Mouse (Mus musculus) cerebellum, postnatal 10 days (tissue): ENCODE measurements around the gene Gm36079.
"Not testable (repeated sequence)": the region's sequence is repeated elsewhere in the genome, so short reads cannot be mapped to it uniquely, and the experiment has no call there.

Experiments
- DNase-seq, 2 experiments: peaks; one replicate each; pipeline ENCODE4 v3.0.0; 2021; ENCODE audit warnings: mixed read lengths in 2 of 2

Gm36079 gene

GRCm38 (mm10) chr13:120026911-120027310 is at the start of gene Gm36079:
Gene Gm36079, minus strand, starts transcription at chr13:120027011.
- not testable (repeated sequence) for DNase-seq

- not testable (repeated sequence) for DNase-seq
Measured at GRCm38 (mm10) chr13:120070878-120071277, 44.1 kb upstream of the Gm36079 start.

GRCm38 (mm10) chr13:120070012-120070598 is 43.3 kb upstream of the Gm36079 start:
- DNase-seq = not testable (repeated sequence)

DNA sequence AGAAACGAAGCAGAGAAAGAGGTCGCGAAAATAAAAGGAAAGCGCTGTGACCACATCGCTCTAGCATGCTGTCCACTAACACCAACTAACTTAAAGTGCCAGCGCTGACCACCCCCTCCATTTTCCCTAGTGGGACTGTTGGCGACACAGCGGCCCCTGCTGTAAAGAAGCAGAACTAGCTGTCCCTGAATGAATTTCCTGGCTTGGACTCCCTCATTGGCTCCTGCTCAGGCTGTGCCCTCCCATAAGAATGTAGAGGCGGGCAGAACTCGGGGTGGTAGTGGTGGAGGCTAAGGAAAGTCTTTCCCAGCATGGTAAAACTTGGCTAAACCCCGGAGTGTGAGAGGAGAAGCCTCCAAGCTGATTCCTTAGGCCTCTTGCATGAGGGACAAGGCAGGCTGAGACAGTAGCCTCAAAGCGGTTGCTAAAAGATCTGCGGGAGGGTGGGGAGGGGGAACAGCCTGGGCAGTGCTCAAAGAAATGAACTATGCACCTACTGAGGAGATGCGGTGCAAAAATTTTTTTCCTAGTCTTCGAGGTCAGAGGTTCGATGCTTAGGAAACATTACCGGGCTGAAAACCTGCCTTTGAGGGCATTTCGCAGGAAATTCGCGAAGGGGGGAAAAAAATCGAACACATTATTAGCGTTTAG is 36.8 kb upstream of the Gm36079 start:
- DNase-seq = not testable (repeated sequence)

GRCm38 (mm10) chr13:120062903-120063302 is 36.1 kb upstream of the Gm36079 start:
- DNase-seq = not testable (repeated sequence)

DNA sequence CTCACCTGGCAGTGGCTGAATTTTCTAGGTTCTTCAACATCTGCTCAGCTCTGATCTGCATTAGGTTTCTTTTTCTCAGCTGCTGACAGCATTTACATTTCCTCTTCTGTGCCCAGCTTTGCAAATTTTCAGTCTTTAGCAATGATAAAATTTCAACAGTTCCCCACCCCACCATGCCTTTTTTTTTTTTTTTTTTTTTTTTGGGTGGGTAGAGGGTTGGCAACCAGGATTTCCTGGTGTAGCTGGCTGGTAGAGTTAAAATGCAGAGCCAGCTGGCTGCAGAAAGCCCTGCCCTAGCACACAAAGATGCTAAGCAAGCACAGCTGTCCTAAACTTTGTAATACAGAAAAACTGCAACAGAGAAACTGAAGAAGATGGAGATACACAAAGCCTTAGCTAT is 25.3 kb upstream of the Gm36079 start, which contains the start of gene Gm21188:
TSS of gene Gm21188 (minus strand) at position 110 of the 400 bp plus-strand sequence.
- not testable (repeated sequence) for DNase-seq

DNA sequence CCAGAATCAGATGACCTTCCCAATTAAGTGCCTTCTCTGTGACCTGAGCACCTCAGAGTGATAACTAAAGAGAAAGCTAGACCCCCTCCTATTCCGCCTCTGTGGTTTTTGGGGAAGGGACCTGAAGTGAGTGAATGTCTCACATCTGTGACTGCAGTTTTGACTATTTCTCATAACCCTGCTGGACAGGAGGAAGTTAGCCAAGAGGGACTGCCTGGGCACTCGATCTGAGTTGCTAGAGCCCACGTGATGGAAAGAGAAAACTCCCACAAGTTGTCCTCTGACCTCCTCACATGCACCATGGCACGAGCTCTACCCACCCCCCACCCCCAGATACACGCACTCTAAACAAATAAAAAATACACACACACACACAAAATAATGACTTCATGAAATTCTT is 21.8 kb upstream of the Gm36079 start:
- DNase-seq = not testable (repeated sequence)

DNA sequence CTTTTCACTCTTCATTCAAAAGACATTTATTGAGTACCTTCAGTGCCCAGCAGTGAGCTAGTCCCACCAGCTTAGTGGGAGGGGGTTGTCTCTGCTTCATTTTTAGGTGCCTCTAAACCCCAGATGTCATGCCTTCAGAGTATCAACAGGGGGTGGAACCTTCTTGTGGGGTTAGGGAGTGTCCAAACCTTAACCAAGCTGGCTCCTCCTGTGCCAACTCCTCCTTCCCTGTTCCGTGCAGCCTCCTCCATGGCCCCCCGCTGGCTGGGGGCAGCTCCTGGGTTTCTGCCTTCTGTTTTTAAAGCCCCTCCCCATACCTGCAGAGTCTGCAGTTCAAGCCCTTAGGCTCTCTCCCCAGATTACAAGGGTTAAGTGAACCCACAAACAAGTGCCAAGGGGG is 21.4 kb upstream of the Gm36079 start:
- not testable (repeated sequence) for DNase-seq

- DNase-seq = not testable (repeated sequence)
Measured at GRCm38 (mm10) chr13:120046422-120047209, 19.8 kb upstream of the Gm36079 start.

- peak; percentile 76 to 80 for DNase-seq
Measured at GRCm38 (mm10) chr13:120041145-120041544, 14.3 kb upstream of the Gm36079 start.

DNA sequence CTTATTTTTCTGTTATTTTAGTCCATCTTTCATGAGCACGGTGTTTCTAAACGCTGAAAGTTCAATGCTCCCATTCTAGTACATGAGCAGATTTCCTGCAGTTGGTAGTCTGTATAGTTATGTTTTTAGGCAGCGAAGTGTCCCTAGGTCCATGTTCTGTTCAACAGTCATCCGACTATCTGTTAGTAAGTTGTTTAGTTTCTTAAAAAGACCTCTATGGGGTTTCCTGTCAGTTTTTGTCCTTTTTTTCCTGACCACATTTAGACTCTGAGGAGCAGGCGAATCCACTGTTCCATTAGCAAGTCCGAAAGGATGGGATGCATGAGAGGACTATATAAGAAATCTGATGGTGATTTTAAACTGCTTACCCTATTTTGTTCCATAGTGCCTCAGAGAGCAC is 11.1 kb upstream of the Gm36079 start:
- DNase-seq = not testable (repeated sequence)

DNA sequence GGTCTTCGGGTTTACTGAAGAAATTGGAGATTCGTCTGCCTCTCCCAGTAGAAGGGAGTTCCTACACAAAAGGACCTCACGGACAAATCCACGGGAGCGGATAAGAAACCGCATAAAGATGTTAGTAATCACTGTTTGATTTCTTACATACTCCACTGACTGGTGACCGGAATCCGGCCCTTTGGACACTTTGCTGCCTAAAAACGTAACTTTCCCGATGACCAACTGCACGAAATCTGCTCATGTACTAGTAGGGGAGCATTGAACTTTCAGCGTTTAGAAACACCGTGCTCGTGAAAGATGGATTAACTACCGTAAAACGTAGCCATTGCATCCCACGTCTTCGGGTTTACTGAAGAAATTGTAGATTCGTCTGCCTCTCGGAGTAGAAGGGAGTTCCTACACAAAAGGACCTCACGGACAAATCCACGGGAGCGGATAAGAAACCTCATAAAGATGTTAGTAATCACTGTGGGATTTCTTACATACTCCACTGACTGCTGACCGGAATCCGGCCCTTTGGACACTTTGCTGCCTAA is 9.8 kb upstream of the Gm36079 start:
- DNase-seq = peak in 1 of 2 experiments; percentile 16

DNA sequence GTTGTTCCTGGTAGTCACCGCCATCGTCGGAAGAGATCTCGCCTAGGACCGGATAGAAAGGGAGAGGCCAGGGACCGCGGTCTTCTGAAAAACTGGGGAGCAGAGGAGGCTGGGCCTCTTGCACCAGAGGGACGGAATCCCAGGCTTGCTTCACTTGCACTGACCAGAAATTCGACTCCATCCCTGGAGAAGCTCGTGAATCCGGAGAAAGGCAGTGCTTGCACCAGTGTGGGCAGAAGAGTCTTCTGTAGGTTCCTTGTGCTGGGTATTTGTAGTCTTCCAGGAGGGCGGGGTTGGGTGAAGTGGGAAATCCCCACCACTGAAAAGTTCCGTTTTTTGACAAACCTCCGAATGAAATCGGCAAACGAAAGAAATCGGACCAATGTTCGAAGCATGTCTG is 8.3 kb upstream of the Gm36079 start:
- DNase-seq = peak; percentile 13 to 38

DNA sequence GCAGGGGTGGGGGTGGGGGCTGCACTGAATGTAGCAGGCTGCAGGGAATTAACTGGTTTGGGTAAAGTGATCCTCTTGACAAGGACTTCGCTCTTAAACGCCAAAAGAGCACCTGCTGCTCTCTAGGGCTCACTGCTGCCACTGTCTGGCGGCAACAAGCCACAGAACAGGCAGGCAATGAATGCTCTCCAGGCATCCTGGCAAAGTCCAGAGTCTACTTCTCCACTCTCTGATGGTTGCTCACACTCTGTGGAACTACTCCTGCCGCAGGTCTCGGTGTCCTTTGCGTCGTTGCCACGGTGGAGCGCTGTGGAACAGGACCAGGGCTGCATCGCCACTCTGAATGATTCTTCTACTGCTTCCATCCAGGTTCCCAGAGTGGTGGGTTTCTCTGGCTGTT is 7.8 kb upstream of the Gm36079 start:
- DNase-seq = not testable (repeated sequence)

DNA sequence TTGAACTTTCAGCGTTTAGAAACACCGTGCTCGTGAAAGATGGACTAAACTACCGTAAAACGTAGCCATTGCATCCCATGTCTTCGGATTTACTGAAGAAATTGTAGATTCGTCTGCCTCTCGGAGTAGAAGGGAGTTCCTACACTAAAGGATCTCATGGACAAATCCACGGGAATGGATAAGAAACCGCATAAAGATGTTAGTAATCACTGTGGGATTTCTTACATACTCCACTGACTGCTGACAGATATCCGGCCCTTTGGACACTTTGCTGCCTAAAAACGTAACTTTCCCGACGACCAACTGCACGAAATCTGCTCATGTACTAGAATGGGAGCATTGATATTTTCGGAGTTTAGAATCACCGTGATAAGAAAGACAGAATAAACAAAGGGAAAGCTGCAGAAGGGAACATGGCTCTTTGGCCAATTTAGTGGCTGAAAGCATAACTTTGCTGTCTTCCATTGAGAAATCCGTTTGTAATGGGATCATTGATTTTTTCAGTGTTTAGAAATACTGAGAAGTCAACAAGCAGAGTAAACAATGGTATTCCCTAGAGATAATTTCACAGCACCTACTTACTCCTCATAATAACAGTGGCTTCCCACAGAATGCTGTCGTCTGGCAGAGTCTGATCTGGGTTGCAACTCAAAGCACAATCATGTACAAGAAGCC is 6.8 kb upstream of the Gm36079 start:
- peak; percentile 46 to 67 for DNase-seq

GRCm38 (mm10) chr13:120031676-120032075 is 4.9 kb upstream of the Gm36079 start:
- peak in 1 of 2 experiments; percentile 4 for DNase-seq

GRCm38 (mm10) chr13:120027368-120027767 is 557 bp upstream of the Gm36079 start:
- DNase-seq = peak; percentile 3 to 49

GRCm38 (mm10) chr13:120026373-120026772 is 438 bp downstream of the Gm36079 start:
- peak; percentile 14 to 37 for DNase-seq

DNA sequence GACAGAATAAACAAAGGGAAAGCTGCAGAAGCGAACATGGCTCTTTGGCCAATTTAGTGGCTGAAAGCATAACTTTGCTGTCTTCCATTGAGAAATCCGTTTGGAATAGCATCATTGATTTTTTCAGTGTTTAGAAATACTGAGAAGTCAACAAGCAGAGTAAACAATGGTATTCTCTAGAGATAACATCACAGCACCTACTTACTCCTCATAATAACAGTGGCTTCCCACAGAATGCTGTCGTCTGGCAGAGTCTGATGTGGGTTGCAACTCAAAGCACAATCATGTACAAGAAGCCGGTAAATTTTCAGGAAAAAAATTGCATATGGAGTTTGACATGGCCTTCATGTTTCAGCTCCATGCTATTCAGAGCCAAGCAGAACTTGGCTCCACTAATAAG is 1.2 kb downstream of the Gm36079 start:
- peak; percentile 20 to 48 for DNase-seq

DNA sequence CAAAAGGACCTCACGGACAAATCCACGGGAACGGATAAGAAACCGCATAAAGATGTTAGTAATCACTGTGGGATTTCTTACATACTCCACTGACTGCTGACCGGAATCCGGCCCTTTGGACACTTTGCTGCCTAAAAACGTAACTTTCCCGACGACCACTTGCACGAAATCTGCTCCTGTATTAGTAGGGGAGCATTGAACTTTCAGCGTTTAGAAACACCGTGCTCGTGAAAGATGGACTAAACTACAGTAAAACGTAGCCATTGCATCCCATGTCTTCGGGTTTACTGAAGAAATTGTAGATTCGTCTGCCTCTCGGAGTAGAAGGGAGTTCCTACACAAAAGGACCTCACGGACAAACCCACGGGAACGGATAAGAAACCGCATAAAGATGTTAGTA is 1.8 kb downstream of the Gm36079 start:
- not testable (repeated sequence) for DNase-seq

DNA sequence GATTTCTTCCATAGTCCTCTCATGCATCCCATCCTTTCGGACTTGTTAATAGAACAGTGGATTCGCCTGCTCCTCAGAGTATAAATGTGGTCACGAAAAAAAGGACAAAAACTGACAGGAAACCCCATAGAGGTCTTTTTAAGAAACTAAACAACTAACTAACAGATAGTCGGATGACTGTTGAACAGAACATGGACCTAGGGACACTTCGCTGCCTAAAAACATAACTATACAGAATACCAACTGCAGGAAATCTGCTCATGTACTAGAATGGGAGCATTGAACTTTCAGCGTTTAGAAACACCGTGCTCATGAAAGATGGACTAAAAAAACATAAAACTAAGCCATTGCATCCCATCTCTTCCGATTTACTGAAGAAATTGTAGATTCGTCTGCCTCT is 2.2 kb downstream of the Gm36079 start:
- DNase-seq = not testable (repeated sequence)

GRCm38 (mm10) chr13:120021477-120021876 is 5.3 kb downstream of the Gm36079 start:
- DNase-seq = peak; percentile 44 to 50
